Mouse (Mus musculus): Measurements from ENCODE around the gene Tdrd7. TPM values are rescaled to one million over a fixed set of nuclear protein-coding genes. Genes with fewer than 3 reads are reported as not detected.

The Tdrd7 gene
- polyA plus RNA-seq, 1 experiment from 2014 or later = 6.5 TPM

DNA sequence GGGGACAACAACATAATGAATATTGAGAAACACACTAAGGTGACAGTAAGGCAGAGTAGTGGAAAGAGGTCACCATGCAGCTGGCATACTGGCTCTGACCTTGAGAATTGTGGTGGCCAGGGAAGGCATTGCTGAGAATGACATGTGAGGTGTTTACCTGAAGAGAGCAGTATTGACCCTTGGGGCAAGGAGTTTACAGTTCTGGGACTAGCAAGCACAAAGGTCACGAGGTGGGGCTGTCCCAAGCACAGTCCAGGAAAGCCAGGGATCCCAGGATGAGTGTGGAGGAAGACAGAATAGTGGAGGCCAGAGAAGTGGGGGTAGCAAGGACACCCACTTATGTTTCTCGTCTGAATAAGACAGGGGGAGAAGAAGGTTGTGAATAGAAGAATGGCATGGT, 14.8 kb downstream of the Tdrd7 start:
- Histone ChIP-seq H3K4me2 (no peak overlapping the region), H3K4me1 (no peaks in the 10 kb centered on the region), H3K9ac (no peak overlapping the region), H3K27me3 (replicated peaks) (peaks cover 18% of the 10 kb centered on the region), H3K36me3 (no peaks in the 10 kb centered on the region), H3K27ac (no peak overlapping the region), H3K9me3 (replicated peaks) (no peaks in the 10 kb centered on the region), H3K4me3 (no peak overlapping the region)
- 36% methylated on average over 2 of the region's 2 CpGs for WGBS (ENCODE audit: insufficient replicate concordance)
- ATAC-seq = no peak

GRCm38 (mm10) chr4:45981054-45981453, 15.9 kb downstream of the Tdrd7 start:
- no peak overlapping the region for H3K4me3 ChIP-seq
- no peaks in the 10 kb centered on the region for H3K4me1 ChIP-seq
- no peak overlapping the region for H3K27ac ChIP-seq
- H3K4me2 ChIP-seq = no peak overlapping the region
- H3K27me3 ChIP-seq (replicated peaks) = peaks cover 9% of the 10 kb centered on the region
- no peak for ATAC-seq
- H3K9ac ChIP-seq = no peak overlapping the region
- H3K9me3 ChIP-seq (replicated peaks) = no peaks in the 10 kb centered on the region
- H3K36me3 ChIP-seq = no peaks in the 10 kb centered on the region

DNA sequence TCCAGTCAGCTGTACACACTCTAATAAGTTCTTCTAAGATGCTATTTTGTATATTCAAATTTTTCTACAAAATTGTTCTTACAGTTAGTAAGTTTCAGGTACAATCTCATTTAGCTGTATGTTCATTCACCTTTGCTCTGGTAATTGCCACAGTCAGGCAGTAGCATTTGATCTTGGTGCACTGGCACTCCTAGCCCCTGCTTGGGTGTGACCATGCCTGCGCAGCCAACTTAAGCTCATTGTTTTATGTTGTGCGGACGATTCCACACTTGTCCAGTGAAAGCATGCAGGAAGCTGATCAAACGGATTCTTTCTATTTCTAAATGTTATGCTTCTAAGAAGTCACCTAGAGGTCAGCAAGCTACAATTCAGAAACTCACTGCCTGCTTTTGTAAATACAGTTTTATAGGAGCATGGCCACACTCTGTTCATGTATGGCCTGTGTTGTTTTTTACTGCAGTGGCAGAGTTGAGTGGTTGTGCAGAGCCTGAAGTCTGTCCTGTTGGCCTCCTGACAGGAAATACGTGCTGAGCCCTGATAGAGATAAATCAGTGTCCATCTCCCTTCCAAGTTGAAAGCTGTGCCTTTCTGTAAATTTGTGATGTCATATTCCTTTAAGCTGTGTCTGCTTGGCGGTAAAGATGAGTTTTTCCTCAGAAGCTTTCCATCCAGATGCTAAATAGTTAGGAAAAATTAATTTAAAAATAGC, 25.4 kb downstream of the Tdrd7 start:
- H3K27me3 ChIP-seq (replicated peaks) = 0 out of 2 replicates have a peak, but pooled peaks cover 6% of the 10 kb centered on the region
- no peak for ATAC-seq
- no peak overlapping the region for H3K9ac ChIP-seq
- H3K4me1 ChIP-seq = no peaks in the 10 kb centered on the region
- WGBS (ENCODE audit: insufficient replicate concordance) = 51% methylated on average over 6 of the region's 6 CpGs
- no peak overlapping the region for H3K4me2 ChIP-seq
- no peaks in the 10 kb centered on the region for H3K36me3 ChIP-seq
- no peak overlapping the region for H3K4me3 ChIP-seq
- H3K27ac ChIP-seq = no peak overlapping the region
- no peaks in the 10 kb centered on the region for H3K9me3 ChIP-seq (replicated peaks)

DNA sequence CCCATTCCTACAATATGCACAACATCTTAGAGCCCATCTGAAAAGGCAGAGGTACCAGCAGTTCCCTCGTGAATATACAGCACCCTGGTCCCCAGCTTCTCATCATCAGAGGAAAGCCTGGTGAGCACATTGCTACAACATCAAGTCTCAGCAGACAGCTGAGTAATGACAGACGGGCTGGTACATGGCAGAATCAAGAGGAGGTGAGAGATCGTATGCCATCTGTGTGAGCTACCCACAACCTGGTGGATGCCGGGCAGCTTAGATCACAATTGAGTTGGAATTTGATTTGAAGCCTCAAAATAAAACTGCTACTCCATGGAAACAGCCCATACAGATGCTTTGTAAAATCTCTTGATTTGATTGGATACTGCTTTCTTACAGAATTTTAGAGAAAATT, 33.4 kb downstream of the Tdrd7 start:
- Histone ChIP-seq H3K4me2 (no peak overlapping the region), H3K9ac (no peak overlapping the region), H3K9me3 (replicated peaks) (no peaks in the 10 kb centered on the region), H3K4me1 (no peaks in the 10 kb centered on the region), H3K27me3 (replicated peaks) (0 out of 2 replicates have a peak, but pooled peaks cover 3% of the 10 kb centered on the region), H3K36me3 (no peaks in the 10 kb centered on the region), H3K4me3 (no peak overlapping the region), H3K27ac (no peak overlapping the region)
- WGBS (ENCODE audit: insufficient replicate concordance) = 71% methylated on average over 4 of the region's 4 CpGs
- ATAC-seq = no peak

GRCm38 (mm10) chr4:46008142-46008793, 43.1 kb downstream of the Tdrd7 start:
- H3K9ac ChIP-seq = no peak overlapping the region
- no peaks in the 10 kb centered on the region for H3K9me3 ChIP-seq (replicated peaks)
- H3K27ac ChIP-seq = no peak overlapping the region
- no peak overlapping the region for H3K4me3 ChIP-seq
- H3K4me1 ChIP-seq = 0 out of 2 replicates have a peak, but pooled peaks cover 8% of the 10 kb centered on the region
- no peak overlapping the region for H3K4me2 ChIP-seq
- no peaks in the 10 kb centered on the region for H3K27me3 ChIP-seq (replicated peaks)
- ATAC-seq = no peak
- no peaks in the 10 kb centered on the region for H3K36me3 ChIP-seq
- 45% methylated on average over 5 of the region's 5 CpGs for WGBS (ENCODE audit: insufficient replicate concordance)

- Histone ChIP-seq H3K9ac (no peak overlapping the region), H3K36me3 (no peaks in the 10 kb centered on the region), H3K4me2 (no peak overlapping the region), H3K27ac (no peak overlapping the region), H3K4me1 (0 out of 2 replicates have a peak, but pooled peaks cover 8% of the 10 kb centered on the region), H3K9me3 (replicated peaks) (no peaks in the 10 kb centered on the region), H3K27me3 (replicated peaks) (no peaks in the 10 kb centered on the region), H3K4me3 (no peak overlapping the region)
- WGBS (ENCODE audit: insufficient replicate concordance) = 79% methylated on average over 2 of the region's 2 CpGs
- no peak for ATAC-seq
Measured at GRCm38 (mm10) chr4:46011698-46012097, 46.6 kb downstream of the Tdrd7 start.

DNA sequence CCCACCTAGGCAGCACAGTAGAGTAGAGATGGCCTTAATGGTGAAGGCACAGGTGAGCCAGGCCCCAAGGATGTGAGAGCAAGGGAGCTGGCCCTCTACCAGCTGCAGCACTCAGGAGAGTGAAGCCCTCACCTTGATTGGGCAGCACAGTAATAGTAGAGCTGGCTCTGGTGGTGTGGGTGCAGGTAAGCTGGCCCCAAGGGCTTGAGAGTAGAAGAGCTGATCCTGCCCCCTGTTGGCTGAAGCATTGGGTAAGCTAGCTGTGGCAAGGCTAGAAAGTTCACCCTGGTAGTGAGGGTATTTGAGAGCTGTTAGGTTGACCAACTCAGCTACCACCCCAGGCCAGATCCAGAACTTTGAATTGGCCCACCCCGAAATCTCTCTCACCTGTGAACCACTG, 50.5 kb downstream of the Tdrd7 start:
- Histone ChIP-seq H3K4me2 (no peak overlapping the region), H3K27ac (no peak overlapping the region), H3K4me1 (no peaks in the 10 kb centered on the region), H3K36me3 (no peaks in the 10 kb centered on the region), H3K9ac (no peak overlapping the region), H3K9me3 (replicated peaks) (no peaks in the 10 kb centered on the region), H3K4me3 (no peak overlapping the region), H3K27me3 (replicated peaks) (no peaks in the 10 kb centered on the region)
- no peak for ATAC-seq
- WGBS (ENCODE audit: insufficient replicate concordance) = 57% methylated on average over 1 of the region's 1 CpGs

DNA sequence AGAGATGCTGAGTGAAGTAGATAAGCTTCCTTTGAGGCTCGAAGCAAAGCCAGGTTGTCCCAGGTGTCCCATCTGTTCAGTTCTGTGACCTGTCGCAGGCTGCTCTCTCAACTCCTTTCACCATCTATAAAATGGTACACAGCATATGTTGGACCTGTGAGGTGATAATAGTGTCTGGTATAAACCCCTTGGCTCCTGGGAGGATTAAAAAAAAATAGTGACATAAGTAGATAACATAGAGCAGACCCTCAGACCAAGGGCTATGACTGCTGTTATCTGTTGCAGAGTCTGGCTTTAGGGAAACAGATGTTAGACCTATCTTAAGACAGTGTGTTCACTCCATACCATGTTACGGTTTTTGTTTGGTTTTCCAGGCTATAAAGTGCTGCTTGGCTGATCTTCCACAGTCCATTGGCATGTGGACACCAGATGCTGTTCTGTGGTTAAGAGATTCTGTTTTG, 57.9 kb downstream of the Tdrd7 start:
- no peak overlapping the region for H3K9ac ChIP-seq
- no peak overlapping the region for H3K4me3 ChIP-seq
- H3K36me3 ChIP-seq = no peaks in the 10 kb centered on the region
- no peaks in the 10 kb centered on the region for H3K9me3 ChIP-seq (replicated peaks)
- 0 out of 2 replicates have a peak overlapping the region, but pooled peaks have one; percentile 7 for H3K27ac ChIP-seq
- H3K4me2 ChIP-seq = peak overlapping the region; percentile 36
- 14% methylated on average over 3 of the region's 3 CpGs for WGBS (ENCODE audit: insufficient replicate concordance)
- no peaks in the 10 kb centered on the region; the same call in 1 of the 2 replicates for H3K27me3 ChIP-seq (replicated peaks)
- ATAC-seq = peak; percentile 91
- peaks cover 21% of the 10 kb centered on the region for H3K4me1 ChIP-seq

DNA sequence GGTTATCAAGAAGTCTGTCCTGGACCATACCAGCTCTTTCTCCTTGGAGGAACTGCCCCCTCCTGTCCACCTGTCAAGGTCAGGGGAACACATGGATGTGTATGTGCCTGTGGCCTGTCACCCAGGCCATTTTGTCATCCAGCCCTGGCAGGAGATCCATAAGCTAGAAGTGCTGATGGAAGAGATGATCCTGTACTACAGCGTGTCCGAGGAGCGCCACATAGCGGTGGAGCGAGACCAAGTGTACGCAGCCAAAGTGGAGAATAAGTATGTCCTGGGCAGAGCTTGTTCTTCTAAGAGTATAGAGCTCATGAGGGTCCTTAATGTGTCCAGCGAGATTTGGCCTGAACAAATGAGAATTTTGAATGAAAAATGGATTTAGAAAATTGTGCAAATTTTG, 60.8 kb downstream of the Tdrd7 start:
- H3K4me3 ChIP-seq = no peak overlapping the region
- no peak for ATAC-seq
- H3K9ac ChIP-seq = no peak overlapping the region
- H3K27me3 ChIP-seq (replicated peaks) = no peaks in the 10 kb centered on the region; the same call in 1 of the 2 replicates
- 29% methylated on average over 7 of the region's 7 CpGs for whole genome bisulfite sequencing (ENCODE audit: insufficient replicate concordance)
- H3K27ac ChIP-seq = no peak overlapping the region
- no peaks in the 10 kb centered on the region for H3K36me3 ChIP-seq
- no peak overlapping the region for H3K4me2 ChIP-seq
- H3K4me1 ChIP-seq = peaks cover 23% of the 10 kb centered on the region
- H3K9me3 ChIP-seq (replicated peaks) = no peaks in the 10 kb centered on the region

DNA sequence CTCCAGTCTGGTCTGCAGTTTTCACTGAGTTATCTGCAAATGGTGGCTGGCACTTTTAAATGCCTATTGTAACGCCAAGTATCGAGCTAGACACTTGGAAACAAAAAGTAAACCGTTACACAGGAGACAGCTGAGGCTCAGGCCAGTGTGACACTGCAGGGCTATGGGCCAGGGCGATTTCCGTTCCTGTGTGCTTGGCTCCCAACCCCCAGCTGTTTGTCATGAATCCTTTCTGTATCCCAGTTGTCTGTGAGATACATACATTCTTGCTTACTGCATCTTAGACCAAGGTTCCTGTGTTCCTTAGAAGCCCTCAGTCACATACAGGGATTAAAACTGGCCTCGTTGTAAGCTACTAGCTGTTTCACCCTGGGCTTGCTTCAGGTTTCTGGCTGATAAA, 63.1 kb downstream of the Tdrd7 start:
- Histone ChIP-seq H3K27ac (no peak overlapping the region), H3K36me3 (no peaks in the 10 kb centered on the region), H3K9me3 (replicated peaks) (no peaks in the 10 kb centered on the region), H3K9ac (no peak overlapping the region), H3K4me1 (peaks cover 26% of the 10 kb centered on the region), H3K27me3 (replicated peaks) (peaks cover 2% of the 10 kb centered on the region; the same call in 1 of the 2 replicates), H3K4me3 (no peak overlapping the region), H3K4me2 (no peak overlapping the region)
- ATAC-seq = no peak
- WGBS (ENCODE audit: insufficient replicate concordance) = 73% methylated on average over 6 of the region's 6 CpGs

- H3K9me3 ChIP-seq (replicated peaks) = no peaks in the 10 kb centered on the region
- no peaks in the 10 kb centered on the region for H3K36me3 ChIP-seq
- H3K27ac ChIP-seq = no peak overlapping the region
- H3K9ac ChIP-seq = no peak overlapping the region
- H3K4me3 ChIP-seq = no peak overlapping the region
- H3K4me1 ChIP-seq = peaks cover 26% of the 10 kb centered on the region
- no peak overlapping the region for H3K4me2 ChIP-seq
- WGBS (ENCODE audit: insufficient replicate concordance) = 86% methylated on average over 4 of the region's 4 CpGs
- no peak for ATAC-seq
- peaks cover 5% of the 10 kb centered on the region; the same call in 1 of the 2 replicates for H3K27me3 ChIP-seq (replicated peaks)
Measured at GRCm38 (mm10) chr4:46028781-46029180, 63.6 kb downstream of the Tdrd7 start.

DNA sequence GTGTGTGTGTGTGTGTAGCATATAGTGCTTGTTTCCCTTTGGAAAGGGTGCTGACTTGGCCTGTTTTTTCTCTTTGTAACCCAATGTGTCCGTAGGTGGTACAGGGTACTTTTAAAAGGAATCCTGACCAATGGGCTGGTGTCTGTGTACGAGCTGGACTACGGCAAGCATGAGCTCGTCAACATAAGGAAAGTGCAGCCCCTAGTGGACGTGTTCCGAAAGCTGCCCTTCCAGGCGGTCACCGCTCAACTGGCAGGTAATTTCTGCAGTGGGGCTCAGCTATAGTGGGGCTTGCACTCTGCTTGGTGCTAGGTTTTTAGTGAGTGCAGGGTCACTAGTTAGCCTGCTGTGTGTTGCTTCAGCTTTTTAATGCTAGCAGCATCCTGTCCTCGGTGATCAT, 64.4 kb downstream of the Tdrd7 start:
- no peaks in the 10 kb centered on the region for H3K9me3 ChIP-seq (replicated peaks)
- H3K4me1 ChIP-seq = peaks cover 24% of the 10 kb centered on the region
- ATAC-seq = no peak
- H3K36me3 ChIP-seq = no peaks in the 10 kb centered on the region
- 60% methylated on average over 9 of the region's 9 CpGs for WGBS (ENCODE audit: insufficient replicate concordance)
- H3K27me3 ChIP-seq (replicated peaks) = peaks cover 9% of the 10 kb centered on the region
- no peak overlapping the region for H3K4me2 ChIP-seq
- H3K4me3 ChIP-seq = no peak overlapping the region
- H3K9ac ChIP-seq = no peak overlapping the region
- H3K27ac ChIP-seq = no peak overlapping the region
